Mouse (Mus musculus): ENCODE measurements at regions not wholly inside any gene's neighbourhood (a gene's known extent, or its start where the extent isn't known, plus 50 kb on each side); places are given as distances from the start of the nearest gene placed in this dataset.

- DNase-seq (ENCODE audit: low spot score), result peak; percentile 10
Observed at GRCm38 (mm10) chrX:85481326-85481725, 92.5 kb upstream of the Tab3 start.

- DNase-seq (ENCODE audit: low spot score), result no peak
Observed at GRCm38 (mm10) chrX:85496943-85497342, 76.9 kb upstream of the Tab3 start.

Measured in embryo, embryonic 10 days (tissue).